Mouse (Mus musculus): Measurements from ENCODE around the gene Plscr4.

DNA sequence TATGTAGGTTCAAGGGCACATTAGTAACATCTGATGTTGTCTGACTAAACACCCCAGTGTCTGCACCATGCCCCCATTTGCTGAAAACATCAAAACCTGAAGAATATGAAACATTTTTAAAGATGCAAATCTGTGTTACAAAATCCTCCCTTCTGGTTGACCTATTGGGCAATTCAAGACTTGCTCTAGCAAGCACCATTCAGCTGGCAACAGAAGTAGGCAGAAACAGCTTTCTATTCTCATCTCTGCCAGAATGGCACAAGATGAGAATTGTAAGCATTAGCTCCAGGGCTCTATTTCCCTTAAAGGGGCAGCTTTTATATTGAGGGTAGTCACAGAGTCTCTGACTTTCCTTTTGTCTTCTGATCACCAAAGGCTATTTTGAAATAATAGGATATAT lies 19.4 kb upstream of the Plscr4 start:
- TF ChIP-seq CTCF (IDR thresholded peaks at IDR 0.05; ENCODE audit: low read depth, low read length) (no peak), POLR2A (IDR thresholded peaks at IDR 0.05; ENCODE audit: extremely low read depth, insufficient read depth, low read length) (no peak)

Data from liver, adult 2 months (tissue).